Mouse (Mus musculus): ENCODE data around the gene Gm12185. TPM values are rescaled to one million over a fixed set of nuclear protein-coding genes. Genes with fewer than 3 reads are reported as not detected.

Gm12185 gene
- polyA plus RNA-seq, 1 experiment, result 0.27 TPM

DNA sequence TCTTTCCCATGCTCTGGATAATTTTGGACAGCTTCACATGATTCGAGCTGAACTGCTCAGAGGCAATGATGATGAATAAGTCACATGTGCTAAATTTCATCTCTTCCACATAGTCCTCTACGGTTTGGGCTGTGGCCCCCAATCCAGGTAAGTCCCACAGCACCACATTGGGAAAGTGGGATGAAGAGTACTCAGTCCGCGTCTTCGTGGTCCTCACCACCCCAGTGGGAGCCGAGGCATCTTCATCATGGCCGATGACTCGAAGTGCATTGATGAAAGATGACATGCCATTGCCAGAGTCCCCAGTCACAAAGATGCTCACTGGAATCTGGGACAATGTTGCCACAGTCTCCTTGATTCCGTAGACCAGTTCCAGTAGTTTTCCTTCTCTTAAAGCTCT, 125.5 kb downstream of the Gm12185 start:
- whole genome bisulfite sequencing, result 96% methylated on average over 9 of the region's 9 CpGs
- no peak for DNase-seq (ENCODE audit: low read depth, low spot score)

DNA sequence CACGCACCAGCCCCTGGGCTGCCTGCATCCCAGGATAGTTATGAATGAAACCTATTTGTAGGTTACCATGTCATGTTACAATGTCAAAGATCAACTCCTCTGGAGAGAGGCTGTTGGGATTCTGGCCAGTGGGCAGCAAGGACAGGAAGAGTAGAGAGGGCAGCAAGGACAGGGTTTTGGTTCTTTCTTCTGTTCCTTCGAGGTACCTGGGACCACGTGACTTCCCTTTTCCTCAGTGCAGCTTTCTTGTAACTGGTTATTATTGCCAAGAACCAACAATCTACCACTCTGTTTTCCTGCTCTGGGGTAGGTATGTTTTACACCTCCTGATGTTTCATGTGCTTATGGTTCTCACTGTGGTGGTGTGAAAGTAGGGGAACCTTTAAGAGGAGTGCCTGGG, 128.2 kb downstream of the Gm12185 start:
- DNase-seq (ENCODE audit: low read depth, low spot score), result no peak
- 84% methylated on average over 3 of the region's 3 CpGs for WGBS

DNA sequence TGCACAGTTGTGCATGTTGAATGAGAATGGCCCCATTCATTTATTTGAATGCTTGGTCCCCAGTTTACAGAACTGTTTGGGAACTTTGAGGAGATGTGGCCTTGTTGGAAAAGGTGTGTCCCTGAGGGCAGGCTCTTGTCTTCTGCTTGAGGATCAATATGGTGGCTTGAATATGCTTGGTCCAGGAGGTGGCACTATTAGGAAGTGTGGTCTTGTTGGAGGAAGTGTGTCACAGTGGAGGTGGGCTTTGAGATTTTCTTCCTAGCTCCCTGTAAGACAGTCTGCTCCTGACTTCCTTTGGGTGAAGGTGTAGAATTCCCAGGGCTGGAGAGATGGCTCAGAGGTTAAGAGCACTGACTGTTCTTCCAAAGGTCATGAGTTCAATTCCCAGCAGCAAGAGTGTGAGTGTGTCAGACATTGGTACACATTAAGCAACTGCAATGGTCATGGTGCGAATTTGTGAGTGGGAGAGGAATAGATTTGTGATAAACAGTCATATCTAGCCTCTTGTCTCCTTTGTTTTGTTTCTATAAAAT, 129.2 kb downstream of the Gm12185 start:
- no peak for DNase-seq (ENCODE audit: low read depth, low spot score)
- 83% methylated on average over 1 of the region's 1 CpGs for WGBS

DNA sequence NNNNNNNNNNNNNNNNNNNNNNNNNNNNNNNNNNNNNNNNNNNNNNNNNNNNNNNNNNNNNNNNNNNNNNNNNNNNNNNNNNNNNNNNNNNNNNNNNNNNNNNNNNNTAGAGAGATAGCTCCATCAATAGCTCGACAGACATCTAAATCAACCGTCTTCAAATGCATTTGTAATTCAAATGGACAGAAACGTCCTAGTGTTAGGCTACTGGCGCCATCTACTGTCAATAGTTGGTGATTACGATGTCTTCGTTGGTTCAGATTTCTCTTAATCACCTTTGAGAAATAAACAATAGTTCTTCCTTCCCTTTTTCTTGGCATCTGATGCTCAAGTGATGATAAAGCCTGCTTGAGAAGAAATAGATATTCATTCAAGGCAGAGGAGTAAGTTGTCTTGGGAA, 133.0 kb downstream of the Gm12185 start:
- DNase-seq (ENCODE audit: low read depth, low spot score), result no peak
- under 1% methylated on average over 6 of the region's 6 CpGs for WGBS

Other genes starting within 250 kb of the Gm12185 start
- gene Rack1, start 191.9 kb downstream of the Gm12185 start, polyA plus RNA-seq (2012; rRNA removed), result 2,247 and 2,324 TPM in 2 replicates
- 19.9 and 22.6 TPM in 2 replicates for gene Trim41, start 174.9 kb downstream of the Gm12185 start, polyA plus RNA-seq (2012; rRNA removed)
- 6.8 and 10.0 TPM in 2 replicates for gene Trim7, start 166.1 kb downstream of the Gm12185 start, polyA plus RNA-seq (2012; rRNA removed)
- gene Gm12184, start 165.6 kb downstream of the Gm12185 start, polyA plus RNA-seq (2012; rRNA removed), result 7.6 and 7.9 TPM in 2 replicates
- gene Irgm1, start 120.5 kb downstream of the Gm12185 start, polyA plus RNA-seq (2012; rRNA removed), result 26.2 and 26.6 TPM in 2 replicates
- 3.3 and 8.2 TPM in 2 replicates for gene Gm5431, start 90.0 kb downstream of the Gm12185 start, polyA plus RNA-seq (2012; rRNA removed)
- 51.6 and 64.4 TPM in 2 replicates for gene Psme2b, start 46.0 kb downstream of the Gm12185 start, polyA plus RNA-seq (2012; rRNA removed)
- gene Olfr56, start 13.3 kb downstream of the Gm12185 start, polyA plus RNA-seq (2012; rRNA removed), result 0.63 and 1.6 TPM in 2 replicates
- 0.86 and 2.9 TPM in 2 replicates for gene 9930111J21Rik1, start 12.8 kb downstream of the Gm12185 start, polyA plus RNA-seq (2012; rRNA removed)
- gene Tgtp1, start 1.9 kb upstream of the Gm12185 start, polyA plus RNA-seq (2012; rRNA removed), result 2.7 and 3.4 TPM in 2 replicates
- 0.42 and 1.9 TPM in 2 replicates for gene 9930111J21Rik2, start 59.0 kb upstream of the Gm12185 start, polyA plus RNA-seq (2012; rRNA removed)
- gene Tgtp2, start 72.0 kb upstream of the Gm12185 start, polyA plus RNA-seq (2012; rRNA removed), result 20.1 and 21.4 TPM in 2 replicates
- gene Ifi47, start 84.4 kb upstream of the Gm12185 start, polyA plus RNA-seq (2012; rRNA removed), result 26.9 and 30.2 TPM in 2 replicates
- gene Olfr1396, start 122.6 kb upstream of the Gm12185 start, polyA plus RNA-seq (2012; rRNA removed), result not detected in 2 replicates
- gene Olfr1395, start 150.0 kb upstream of the Gm12185 start, polyA plus RNA-seq (2012; rRNA removed), result not detected in 2 replicates
- not detected in 2 replicates for gene Olfr1394, start 162.2 kb upstream of the Gm12185 start, polyA plus RNA-seq (2012; rRNA removed)
- gene Btnl9, start 194.9 kb upstream of the Gm12185 start, polyA plus RNA-seq (2012; rRNA removed), result 0.10 and 0.30 TPM in 2 replicates
- gene Zfp62, start 211.1 kb upstream of the Gm12185 start, polyA plus RNA-seq (2012; rRNA removed), result 1.1 and 1.8 TPM in 2 replicates

Measured in large intestine, adult 2 months (tissue).